Mouse (Mus musculus): ENCODE data around the gene Ms4a2. TPM values are rescaled to one million over a fixed set of nuclear protein-coding genes. Genes with fewer than 3 reads are reported as not detected.

The Ms4a2 gene
- total RNA-seq, 2 experiments from 2014 or later = 20.2 to 21.8 TPM

DNA sequence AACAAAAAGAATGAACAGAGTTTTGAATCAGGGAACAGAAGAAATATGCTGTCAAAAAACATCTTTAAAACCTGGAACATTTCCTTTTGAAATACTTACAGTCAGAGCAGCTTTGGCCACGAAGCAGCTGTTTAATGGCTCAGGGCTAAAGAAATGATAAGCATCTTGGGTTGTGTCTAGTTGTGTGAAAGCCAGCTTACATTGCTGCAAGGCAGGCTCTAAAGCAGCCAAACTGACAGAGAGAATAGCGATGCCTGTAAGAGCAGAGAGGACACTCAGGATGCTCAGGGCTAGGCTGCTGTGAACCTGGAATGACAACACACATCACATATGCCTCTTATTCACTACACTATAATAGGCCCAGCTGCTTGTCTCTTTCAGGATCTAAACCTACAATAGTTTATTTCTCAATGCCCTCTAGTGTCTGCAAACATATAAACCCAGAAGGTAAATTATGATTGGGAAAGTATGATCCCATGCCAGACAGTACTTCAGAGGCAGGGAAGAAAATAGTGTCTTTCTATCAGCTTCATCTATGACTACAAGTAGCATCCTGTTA, 33.5 kb downstream of the Ms4a2 start:
- ATAC-seq (replicated peaks; ENCODE audit: poor library complexity) = no peak

DNA sequence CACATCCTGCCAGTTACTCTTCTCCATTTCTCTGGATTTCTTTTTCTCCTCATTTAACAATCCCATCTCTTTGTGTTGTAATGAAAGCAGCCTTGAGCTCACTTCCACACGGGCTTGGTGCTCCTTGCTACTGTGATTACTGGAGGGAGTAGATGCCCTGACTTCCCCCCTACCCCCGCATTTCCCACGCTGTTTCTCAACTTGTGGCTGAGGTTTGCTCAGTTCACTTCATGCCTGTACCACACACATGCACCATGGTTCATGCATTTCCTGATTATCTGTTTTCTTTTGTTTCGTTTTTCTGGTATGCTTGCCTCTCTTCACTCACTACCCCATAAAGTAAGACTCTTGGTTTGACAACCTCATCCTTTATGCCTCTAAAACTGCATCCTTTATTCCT, 34.3 kb downstream of the Ms4a2 start:
- peak; percentile 72 for ATAC-seq (replicated peaks; ENCODE audit: poor library complexity)

DNA sequence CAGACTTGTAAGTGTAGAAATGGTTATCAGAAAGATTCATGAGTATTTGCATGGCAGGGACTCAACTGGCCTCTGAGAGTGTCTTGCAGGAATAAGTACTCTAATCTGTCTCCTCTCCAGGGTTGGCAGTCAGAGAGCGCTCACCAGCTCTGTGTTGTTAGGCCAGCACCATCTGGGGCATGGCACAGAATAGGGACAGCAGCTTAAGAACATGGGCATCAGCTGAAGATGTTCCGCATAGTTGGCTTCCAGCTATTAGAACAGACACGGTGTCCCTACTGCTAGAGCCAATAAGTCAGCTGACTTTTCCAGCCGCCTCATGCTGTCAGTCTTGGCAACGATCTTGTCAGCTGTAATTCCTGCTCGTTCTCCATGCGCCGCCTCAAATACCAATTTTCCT, 48.6 kb downstream of the Ms4a2 start:
- ATAC-seq (replicated peaks; ENCODE audit: poor library complexity) = no peak

Other genes starting within 250 kb of the Ms4a2 start
- 0.49 TPM in 1 of 2 replicates, not detected in the other for gene Ms4a4a, start 248.2 kb downstream of the Ms4a2 start, total RNA-seq (2015)
- gene Ms4a4a, start 248.2 kb downstream of the Ms4a2 start, total RNA-seq (2017) = not detected in 2 replicates
- gene Ms4a4c, start 218.9 kb downstream of the Ms4a2 start, total RNA-seq (2015) = 17.5 and 21.6 TPM in 2 replicates
- gene Ms4a4c, start 218.9 kb downstream of the Ms4a2 start, total RNA-seq (2017) = 15.8 and 18.6 TPM in 2 replicates
- 4.8 and 5.3 TPM in 2 replicates for gene Ms4a4b, start 180.2 kb downstream of the Ms4a2 start, total RNA-seq (2015)
- 0.88 and 1.00 TPM in 2 replicates for gene Ms4a4b, start 180.2 kb downstream of the Ms4a2 start, total RNA-seq (2017)
- 181 and 238 TPM in 2 replicates for gene Ms4a6c, start 154.4 kb downstream of the Ms4a2 start, total RNA-seq (2015)
- gene Ms4a6c, start 154.4 kb downstream of the Ms4a2 start, total RNA-seq (2017) = 142 and 174 TPM in 2 replicates
- gene Gm8369, start 137.8 kb downstream of the Ms4a2 start, total RNA-seq (2015) = 0.67 and 2.5 TPM in 2 replicates
- 1.2 and 1.3 TPM in 2 replicates for gene Gm8369, start 137.8 kb downstream of the Ms4a2 start, total RNA-seq (2017)
- 44.8 and 47.0 TPM in 2 replicates for gene Ms4a6b, start 107.2 kb downstream of the Ms4a2 start, total RNA-seq (2015)
- 19.8 and 24.4 TPM in 2 replicates for gene Ms4a6b, start 107.2 kb downstream of the Ms4a2 start, total RNA-seq (2017)
- gene Ms4a4d, start 86.9 kb downstream of the Ms4a2 start, total RNA-seq (2015) = not detected in 2 replicates
- gene Ms4a4d, start 86.9 kb downstream of the Ms4a2 start, total RNA-seq (2017) = not detected in 2 replicates
- gene Ms4a6d, start 18.9 kb downstream of the Ms4a2 start, total RNA-seq (2015) = 5.1 and 5.9 TPM in 2 replicates
- gene Ms4a6d, start 18.9 kb downstream of the Ms4a2 start, total RNA-seq (2017) = 3.0 and 4.2 TPM in 2 replicates
- 1,524 and 1,660 TPM in 2 replicates for gene Ms4a3, start 17.1 kb upstream of the Ms4a2 start, total RNA-seq (2015)
- 866 and 1,151 TPM in 2 replicates for gene Ms4a3, start 17.1 kb upstream of the Ms4a2 start, total RNA-seq (2017)
- 1.1 and 3.4 TPM in 2 replicates for gene Oosp2, start 36.8 kb upstream of the Ms4a2 start, total RNA-seq (2015)
- gene Oosp2, start 36.8 kb upstream of the Ms4a2 start, total RNA-seq (2017) = not detected in 2 replicates
- gene Oosp1, start 67.4 kb upstream of the Ms4a2 start, total RNA-seq (2015) = 5.7 and 7.6 TPM in 2 replicates
- gene Oosp1, start 67.4 kb upstream of the Ms4a2 start, total RNA-seq (2017) = 6.9 and 13.5 TPM in 2 replicates
- not detected in 2 replicates for gene Oosp3, start 73.3 kb upstream of the Ms4a2 start, total RNA-seq (2015)
- gene Oosp3, start 73.3 kb upstream of the Ms4a2 start, total RNA-seq (2017) = not detected in 2 replicates
- not detected in 2 replicates for gene Gif, start 123.8 kb upstream of the Ms4a2 start, total RNA-seq (2015)
- gene Gif, start 123.8 kb upstream of the Ms4a2 start, total RNA-seq (2017) = not detected in 2 replicates
- gene Mrpl16, start 146.7 kb upstream of the Ms4a2 start, total RNA-seq (2015) = 79.3 and 89.8 TPM in 2 replicates
- gene Mrpl16, start 146.7 kb upstream of the Ms4a2 start, total RNA-seq (2017) = 104 and 113 TPM in 2 replicates
- gene Stx3, start 195.7 kb upstream of the Ms4a2 start, total RNA-seq (2015) = 6.4 and 7.4 TPM in 2 replicates
- gene Stx3, start 195.7 kb upstream of the Ms4a2 start, total RNA-seq (2017) = 5.6 and 7.0 TPM in 2 replicates
- gene Olfr1417, start 215.5 kb upstream of the Ms4a2 start, total RNA-seq (2015) = not detected in 2 replicates
- gene Olfr1417, start 215.5 kb upstream of the Ms4a2 start, total RNA-seq (2017) = not detected in 2 replicates
- gene Olfr1418, start 237.3 kb upstream of the Ms4a2 start, total RNA-seq (2015) = not detected in 2 replicates
- gene Olfr1418, start 237.3 kb upstream of the Ms4a2 start, total RNA-seq (2017) = not detected in 2 replicates